Mouse (Mus musculus): ENCODE measurements around the gene Rufy2.

DNA sequence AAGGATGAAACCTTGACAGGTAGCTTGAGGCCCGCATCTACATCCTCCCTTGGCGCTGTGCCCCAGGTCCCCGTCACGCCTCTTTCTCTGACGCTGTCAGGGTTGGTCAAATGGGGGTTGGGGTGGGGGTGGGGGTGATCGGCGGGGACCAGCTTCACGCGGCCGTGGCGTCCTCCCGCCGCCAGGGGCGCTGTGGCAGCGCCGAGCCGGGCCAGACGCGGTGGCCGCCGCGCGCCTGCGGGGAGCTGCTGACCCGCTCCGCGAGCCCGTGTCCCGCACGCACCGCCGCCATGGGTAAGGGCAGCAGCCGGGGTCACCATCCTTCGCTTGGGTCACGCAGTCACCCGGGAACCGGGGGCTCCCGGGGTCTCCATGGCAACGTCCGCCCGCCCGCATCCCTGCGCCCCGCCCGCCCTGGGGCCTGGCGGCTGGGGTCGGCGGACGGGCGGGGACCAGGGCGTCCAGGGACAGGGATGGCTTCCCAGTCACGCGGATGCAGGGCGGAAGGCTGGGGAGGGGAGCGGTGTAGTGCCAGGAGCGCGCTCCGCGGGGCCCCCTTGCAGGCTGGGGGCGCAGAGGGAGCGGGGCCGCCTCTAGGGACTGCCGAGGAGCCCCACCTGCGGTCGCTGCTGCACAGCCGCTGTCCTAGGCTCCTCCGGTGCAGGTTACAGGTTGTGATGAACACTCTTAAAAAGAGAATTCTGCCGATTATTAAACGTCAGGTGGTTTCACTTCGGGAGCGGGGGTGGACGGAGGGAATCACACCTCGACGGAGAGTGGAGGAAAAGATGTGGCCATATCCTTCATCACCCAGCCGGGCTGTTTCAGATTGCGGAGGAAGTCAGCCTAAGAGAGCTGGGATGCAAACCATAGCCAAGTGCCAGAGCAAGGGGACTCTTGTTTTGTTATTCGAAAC is at the start of gene Rufy2:
- TF ChIP-seq POLR2A (IDR thresholded peaks at IDR 0.05; ENCODE audit: control insufficient read depth in 1 of 2, insufficient read depth in 1 of 2, low read depth in 1 of 2, low read length in 2 of 2, poor library complexity in 1 of 2): peak; percentile 35 to 52; a peak in 1 of 4 replicates
- TF ChIP-seq MAFK (IDR thresholded peaks at IDR 0.05; ENCODE audit: borderline replicate concordance, low read depth, low read length): no peak
- no peak for TF ChIP-seq MAZ (IDR thresholded peaks at IDR 0.05; ENCODE audit: low read depth, low read length)
- 0 out of 2 replicates have a peak, but pooled peaks have one; percentile 18 for TF ChIP-seq BHLHE40 (IDR thresholded peaks at IDR 0.05; ENCODE audit: borderline replicate concordance, low read depth, low read length)
- peak in 2 of 3 experiments; percentile 64 to 91; a peak in 5 of 6 replicates for TF ChIP-seq CTCF (IDR thresholded peaks at IDR 0.05 in 2 of 3, conservative IDR thresholded peaks at IDR 0.05 in 1 of 3; ENCODE audit: control insufficient read depth in 1 of 3, insufficient read depth in 1 of 3, low read depth in 2 of 3, low read length in 3 of 3, poor library complexity in 1 of 3, severe bottlenecking in 1 of 3)
